Mouse (Mus musculus) limb, embryonic 12.5 days (tissue): Measurements from ENCODE around the gene Fto. TPM values are rescaled to one million over a fixed set of nuclear protein-coding genes. Genes with fewer than 3 reads are reported as not detected.

Experiments
- ATAC-seq: fragments of 200-750 bp; cut with Nextera tagmentation; 2 replicates; pipeline ENCODE4 v1.8.0; 2017; ENCODE audit warnings: low read depth, moderate TSS enrichment; ENCODE audit not compliant: insufficient number of reproducible peaks, insufficient read depth, low FRiP score, low TSS enrichment
- H3K27ac ChIP-seq: fragments of 300-500 bp; sonication (generic); 2 replicates; pipeline ENCODE4 v1.5.1; 2016; ENCODE audit warnings: mild to moderate bottlenecking, moderate library complexity
- H3K27me3 ChIP-seq: fragments of 300-500 bp; sonication (generic); 2 replicates; pipeline ENCODE4 v1.6.1; 2016; ENCODE audit warnings: mild to moderate bottlenecking, moderate library complexity
- H3K36me3 ChIP-seq: fragments of 300-500 bp; sonication (generic); 2 replicates; pipeline ENCODE4 v1.6.1; 2016; ENCODE audit warnings: mild to moderate bottlenecking, moderate library complexity
- H3K4me1 ChIP-seq: fragments of 300-500 bp; sonication (generic); replicated peaks from 2 replicates; pipeline ENCODE4 v1.6.1; 2016
- H3K4me2 ChIP-seq: fragments of 300-500 bp; sonication (generic); 2 replicates; pipeline ENCODE4 v1.6.1; 2016; ENCODE audit warnings: mild to moderate bottlenecking, moderate library complexity
- H3K4me3 ChIP-seq: fragments of 300-500 bp; sonication (generic); replicated peaks from 2 replicates; pipeline ENCODE4 v1.5.1; 2016; ENCODE audit warnings: mild to moderate bottlenecking
- H3K9ac ChIP-seq: fragments of 300-500 bp; sonication (generic); replicated peaks from 2 replicates; pipeline ENCODE4 v1.6.1; 2016; ENCODE audit warnings: mild to moderate bottlenecking, moderate library complexity
- H3K9me3 ChIP-seq: fragments of 300-500 bp; sonication (generic); 2 replicates; pipeline ENCODE4 v1.6.1; 2016; ENCODE audit warnings: mild to moderate bottlenecking, moderate library complexity
- WGBS: fragments of 180-500 bp; shearing (Covaris S2); methylation state at CpG from one replicate; pipeline ENCODE4 v1.1.7; 2016; 5-methylcytosine and 5-hydroxymethylcytosine counted together
- polyA plus RNA-seq: library from polyadenylated mRNA; unstranded; fragments of >200 nt; fragmentation: Nextera tagmentation; extraction: Ambion mirVana; gene quantifications from 2 replicates; pipeline ENCODE4 v1.2.1, GENCODE M21; 2016

Gene Fto
- polyA plus RNA-seq, 1 experiment from 2014 or later: 92.1 TPM

- H3K27ac ChIP-seq: no peak overlapping the region
- 62% methylated on average over 1 of the region's 1 CpGs for WGBS
- no peaks in the 10 kb centered on the region for H3K27me3 ChIP-seq
- H3K4me3 ChIP-seq: no peak overlapping the region
- no peaks in the 10 kb centered on the region for H3K9me3 ChIP-seq
- H3K4me1 ChIP-seq: no peaks in the 10 kb centered on the region
- ATAC-seq: no peak
- H3K4me2 ChIP-seq: no peak overlapping the region
- H3K36me3 ChIP-seq: peaks cover 10% of the 10 kb centered on the region; the same call in 1 of the 2 replicates
- no peak overlapping the region for H3K9ac ChIP-seq
Measured at GRCm38 (mm10) chr8:91426496-91426895, 113.2 kb downstream of the Fto start.

- no peaks in the 10 kb centered on the region for H3K27me3 ChIP-seq
- no peak overlapping the region for H3K4me2 ChIP-seq
- no peaks in the 10 kb centered on the region for H3K36me3 ChIP-seq
- H3K9ac ChIP-seq: no peak overlapping the region
- ATAC-seq: no peak
- no peaks in the 10 kb centered on the region for H3K9me3 ChIP-seq
- H3K4me1 ChIP-seq: no peaks in the 10 kb centered on the region
- 77% methylated on average over 3 of the region's 3 CpGs for WGBS
- H3K27ac ChIP-seq: no peak overlapping the region
- H3K4me3 ChIP-seq: no peak overlapping the region
Measured at GRCm38 (mm10) chr8:91430333-91430940, 117.1 kb downstream of the Fto start.

GRCm38 (mm10) chr8:91436036-91436435 lies 122.7 kb downstream of the Fto start:
- no peak overlapping the region for H3K27ac ChIP-seq
- H3K4me2 ChIP-seq: no peak overlapping the region
- H3K9me3 ChIP-seq: no peaks in the 10 kb centered on the region
- no peak overlapping the region for H3K4me3 ChIP-seq
- no peak for ATAC-seq
- 94% methylated on average over 15 of the region's 15 CpGs for WGBS
- H3K36me3 ChIP-seq: no peaks in the 10 kb centered on the region
- H3K4me1 ChIP-seq: no peaks in the 10 kb centered on the region
- no peak overlapping the region for H3K9ac ChIP-seq
- no peaks in the 10 kb centered on the region for H3K27me3 ChIP-seq

GRCm38 (mm10) chr8:91443911-91444310 lies 130.6 kb downstream of the Fto start:
- Histone ChIP-seq H3K27ac (no peak overlapping the region), H3K4me1 (peaks cover 40% of the 10 kb centered on the region)
- WGBS: 32% methylated on average over 4 of the region's 4 CpGs

GRCm38 (mm10) chr8:91444636-91445410 lies 131.5 kb downstream of the Fto start:
- Histone ChIP-seq H3K4me3 (no peak overlapping the region), H3K9ac (no peak overlapping the region), H3K36me3 (no peaks in the 10 kb centered on the region; the same call in 1 of the 2 replicates), H3K9me3 (no peaks in the 10 kb centered on the region), H3K27ac (peak overlapping the region; percentile 87), H3K4me2 (no peak overlapping the region; the same call in 1 of the 2 replicates), H3K27me3 (no peaks in the 10 kb centered on the region), H3K4me1 (peaks cover 40% of the 10 kb centered on the region)
- ATAC-seq: peak; percentile 44
- 21% methylated on average over 11 of the region's 11 CpGs for WGBS

More at GRCm38 (mm10) chr8:91443911-91444310, 130.6 kb downstream of the Fto start:
- ATAC-seq: no peak; the same call in 1 of the 2 replicates
- H3K9me3 ChIP-seq: no peaks in the 10 kb centered on the region
- no peak overlapping the region for H3K4me3 ChIP-seq
- no peaks in the 10 kb centered on the region for H3K27me3 ChIP-seq
- no peak overlapping the region for H3K9ac ChIP-seq
- no peaks in the 10 kb centered on the region; the same call in 1 of the 2 replicates for H3K36me3 ChIP-seq
- no peak overlapping the region for H3K4me2 ChIP-seq

- H3K9ac ChIP-seq: no peak overlapping the region
- WGBS: 36% methylated on average over 10 of the region's 10 CpGs
Measured at GRCm38 (mm10) chr8:91445516-91445915, 132.2 kb downstream of the Fto start.

GRCm38 (mm10) chr8:91446008-91446407 lies 132.7 kb downstream of the Fto start:
- WGBS: 43% methylated on average over 5 of the region's 5 CpGs
- H3K4me1 ChIP-seq: peaks cover 40% of the 10 kb centered on the region
- no peaks in the 10 kb centered on the region for H3K27me3 ChIP-seq
- H3K4me2 ChIP-seq: no peak overlapping the region
- H3K9me3 ChIP-seq: no peaks in the 10 kb centered on the region
- no peaks in the 10 kb centered on the region; the same call in 1 of the 2 replicates for H3K36me3 ChIP-seq
- ATAC-seq: peak; percentile 57
- H3K27ac ChIP-seq: peak overlapping the region; percentile 87
- no peak overlapping the region for H3K4me3 ChIP-seq
- no peak overlapping the region for H3K9ac ChIP-seq

More at GRCm38 (mm10) chr8:91445516-91445915, 132.2 kb downstream of the Fto start:
- H3K4me3 ChIP-seq: no peak overlapping the region
- peaks cover 40% of the 10 kb centered on the region for H3K4me1 ChIP-seq
- no peak overlapping the region; the same call in 1 of the 2 replicates for H3K4me2 ChIP-seq
- peak overlapping the region; percentile 87 for H3K27ac ChIP-seq
- no peaks in the 10 kb centered on the region; the same call in 1 of the 2 replicates for H3K36me3 ChIP-seq
- H3K9me3 ChIP-seq: no peaks in the 10 kb centered on the region
- peak; percentile 45; the same call in 1 of the 2 replicates for ATAC-seq
- H3K27me3 ChIP-seq: no peaks in the 10 kb centered on the region

- ATAC-seq: no peak
- H3K4me3 ChIP-seq: no peak overlapping the region
- 84% methylated on average over 7 of the region's 7 CpGs for WGBS
- H3K27ac ChIP-seq: no peak overlapping the region
- no peaks in the 10 kb centered on the region for H3K27me3 ChIP-seq
- no peaks in the 10 kb centered on the region for H3K9me3 ChIP-seq
- H3K9ac ChIP-seq: no peak overlapping the region
- no peak overlapping the region for H3K4me2 ChIP-seq
- peaks cover 32% of the 10 kb centered on the region for H3K4me1 ChIP-seq
- H3K36me3 ChIP-seq: no peaks in the 10 kb centered on the region
Measured at GRCm38 (mm10) chr8:91448667-91449329, 135.5 kb downstream of the Fto start.

GRCm38 (mm10) chr8:91454926-91455325 lies 141.6 kb downstream of the Fto start:
- WGBS: 98% methylated on average over 2 of the region's 2 CpGs
- H3K36me3 ChIP-seq: no peaks in the 10 kb centered on the region; the same call in 1 of the 2 replicates
- H3K27me3 ChIP-seq: no peaks in the 10 kb centered on the region
- no peak overlapping the region for H3K9ac ChIP-seq
- H3K4me3 ChIP-seq: no peak overlapping the region
- no peaks in the 10 kb centered on the region for H3K4me1 ChIP-seq
- no peak overlapping the region for H3K4me2 ChIP-seq
- H3K9me3 ChIP-seq: no peaks in the 10 kb centered on the region
- H3K27ac ChIP-seq: no peak overlapping the region
- ATAC-seq: no peak

GRCm38 (mm10) chr8:91455591-91455990 lies 142.3 kb downstream of the Fto start:
- Histone ChIP-seq H3K27ac (no peak overlapping the region), H3K4me1 (no peaks in the 10 kb centered on the region), H3K4me3 (no peak overlapping the region), H3K36me3 (no peaks in the 10 kb centered on the region; the same call in 1 of the 2 replicates), H3K9me3 (no peaks in the 10 kb centered on the region), H3K27me3 (no peaks in the 10 kb centered on the region), H3K9ac (no peak overlapping the region), H3K4me2 (no peak overlapping the region)
- WGBS: 90% methylated on average over 5 of the region's 5 CpGs
- ATAC-seq: no peak

- no peak overlapping the region for H3K4me3 ChIP-seq
Measured at GRCm38 (mm10) chr8:91458016-91458415, 144.7 kb downstream of the Fto start.

More at GRCm38 (mm10) chr8:91458016-91458415, 144.7 kb downstream of the Fto start:
- H3K36me3 ChIP-seq: no peaks in the 10 kb centered on the region; the same call in 1 of the 2 replicates
- no peak overlapping the region for H3K27ac ChIP-seq
- 100% methylated on average over 1 of the region's 1 CpGs for WGBS
- H3K9ac ChIP-seq: no peak overlapping the region
- H3K4me1 ChIP-seq: no peaks in the 10 kb centered on the region
- no peak overlapping the region for H3K4me2 ChIP-seq
- no peak for ATAC-seq
- H3K27me3 ChIP-seq: no peaks in the 10 kb centered on the region
- no peaks in the 10 kb centered on the region for H3K9me3 ChIP-seq
